Mouse (Mus musculus): Measurements from ENCODE around the gene Cd4. TPM values are rescaled to one million over a fixed set of nuclear protein-coding genes. Genes with fewer than 3 reads are reported as not detected.
A peak's percentile ranks its signal among the peaks of the same experiment; 100 is the strongest.

Cd4 gene
- under 1 TPM; 0.72 to 0.76 TPM for total RNA-seq (2021)

GRCm38 (mm10) chr6:124887986-124888385, at the start of gene Cd4:
Gene Cd4 (minus strand): TSS chr6:124888221.
- intact Hi-C loops (cut with DNase I), result no loop called here
- no peak for DNase-seq

GRCm38 (mm10) chr6:124937493-124937892, 49.5 kb upstream of the Cd4 start:
- no peak for DNase-seq
- intact Hi-C loops (cut with DNase I), result no loop called here

DNA sequence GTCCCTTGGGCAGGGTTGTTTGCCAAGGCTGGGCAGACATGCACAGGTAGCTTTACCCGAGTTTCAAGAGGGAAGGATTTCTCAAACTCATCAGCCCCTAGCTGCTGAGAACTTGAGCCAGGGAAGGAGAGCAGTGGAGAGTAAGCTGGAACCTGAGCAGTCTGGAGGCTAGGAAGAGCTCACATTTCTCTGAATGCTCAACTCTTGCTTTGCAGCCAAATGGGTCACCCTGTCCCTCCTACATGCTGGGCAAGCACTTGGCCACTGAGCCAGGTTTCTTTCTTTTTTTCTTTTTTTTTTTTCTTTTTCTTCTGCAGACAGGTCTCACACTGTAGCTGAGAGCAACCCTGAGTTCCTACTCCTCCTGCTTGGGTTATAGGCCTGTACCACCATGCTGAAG, 48.7 kb upstream of the Cd4 start:
- no peak for DNase-seq
- intact Hi-C loops (cut with DNase I), result no loop called here

- no peak for DNase-seq
- intact Hi-C loops (cut with DNase I), result no loop called here
Observed at GRCm38 (mm10) chr6:124934670-124935069, 46.6 kb upstream of the Cd4 start.

GRCm38 (mm10) chr6:124933127-124933526, 45.1 kb upstream of the Cd4 start:
- intact Hi-C loops (cut with DNase I), result loop anchor here (2.0 kb wide), 2 partner anchors 32 to 76 kb away; partner anchors contain the start of genes Cops7a and Zfp384
- no peak for DNase-seq

- intact Hi-C loops (cut with DNase I), result loop anchor here (2.0 kb wide), 2 partner anchors 32 to 76 kb away; partner anchors contain the start of genes Cops7a and Zfp384
Observed at GRCm38 (mm10) chr6:124932314-124932695, 44.3 kb upstream of the Cd4 start.

GRCm38 (mm10) chr6:124931525-124932313, 43.7 kb upstream of the Cd4 start:
- intact Hi-C loops (cut with DNase I), result loop anchor here (2.0 kb wide), 2 partner anchors 33 to 77 kb away; partner anchors contain the start of genes Cops7a and Zfp384
- DNase-seq, result no peak

More at GRCm38 (mm10) chr6:124932314-124932695, 44.3 kb upstream of the Cd4 start:
- DNase-seq, result no peak

DNA sequence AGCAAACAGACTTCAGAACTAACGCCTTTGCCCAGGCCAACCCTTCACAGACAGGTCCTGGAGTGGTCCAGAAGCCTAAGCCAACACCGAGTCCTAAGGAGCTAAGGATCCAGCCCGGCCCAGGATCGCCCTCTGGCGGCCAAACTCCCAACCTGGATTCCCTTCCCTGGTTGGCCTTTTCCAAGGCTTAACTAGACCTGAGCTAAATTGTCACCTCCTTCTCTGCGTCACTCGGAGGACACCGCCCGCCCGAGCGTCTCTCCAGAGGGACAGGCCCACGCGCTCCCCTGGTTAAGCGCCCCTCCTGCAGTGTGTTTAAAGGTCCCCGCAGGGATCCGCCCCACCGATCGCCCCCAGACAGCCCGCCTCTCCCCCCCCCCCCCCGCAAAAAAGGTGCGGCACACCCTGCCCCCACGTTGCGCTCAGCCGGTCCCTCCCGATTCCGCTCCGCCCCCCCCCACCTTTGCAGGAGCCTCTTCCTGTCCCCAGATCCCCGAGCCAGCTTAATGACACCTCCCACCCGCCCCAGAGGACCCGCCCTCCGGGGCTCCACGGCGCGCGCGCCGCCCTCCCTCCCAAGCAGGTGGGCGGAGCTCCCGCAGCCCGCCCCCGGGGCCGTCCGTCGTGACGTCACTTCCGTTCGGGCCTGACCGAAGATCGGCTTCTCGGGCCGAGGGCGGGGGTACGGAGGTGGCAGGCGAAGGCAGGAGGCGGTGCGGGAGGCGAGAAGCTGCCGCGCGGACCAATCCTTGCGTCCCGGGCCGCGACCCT, 42.9 kb upstream of the Cd4 start, which contains the start of gene Mlf2:
Gene Mlf2 (plus strand): TSS at position 633 of the 771 bp plus-strand sequence.
- peak; percentile 99 to 100 for DNase-seq
- intact Hi-C loops (cut with DNase I), result loop anchor here (1.0 kb wide), 3 partner anchors 14 to 72 kb away; no protein-coding TSS in a partner anchor

- intact Hi-C loops (cut with DNase I), result loop anchor here (1.0 kb wide), 3 partner anchors 13 to 71 kb away; no protein-coding TSS in a partner anchor
- no peak for DNase-seq
Observed at GRCm38 (mm10) chr6:124930231-124930630, 42.2 kb upstream of the Cd4 start.

DNA sequence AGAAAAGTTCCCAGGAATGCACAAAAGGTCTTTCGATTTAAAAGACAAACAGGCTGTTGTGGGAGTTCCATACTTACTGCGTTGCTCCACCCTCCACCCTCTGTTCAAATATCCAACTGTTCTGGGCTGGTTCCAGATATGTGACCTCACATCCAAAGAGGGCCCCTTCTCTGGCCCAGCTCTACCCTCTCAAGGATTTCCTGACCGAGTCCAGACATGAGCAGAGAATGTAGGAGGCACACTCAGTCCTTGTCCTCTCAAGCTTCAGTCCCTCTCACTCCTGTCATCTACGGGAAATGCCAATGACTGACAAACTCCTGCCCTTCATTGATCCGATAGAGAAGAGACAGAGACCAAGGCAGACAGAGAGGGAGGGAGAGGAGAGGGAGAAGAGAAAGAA, 37.9 kb upstream of the Cd4 start:
- DNase-seq, result peak in 1 of 2 experiments; percentile 46
- intact Hi-C loops (cut with DNase I), result no loop called here

GRCm38 (mm10) chr6:124925173-124925793, 37.3 kb upstream of the Cd4 start:
- intact Hi-C loops (cut with DNase I), result no loop called here
- no peak for DNase-seq

DNA sequence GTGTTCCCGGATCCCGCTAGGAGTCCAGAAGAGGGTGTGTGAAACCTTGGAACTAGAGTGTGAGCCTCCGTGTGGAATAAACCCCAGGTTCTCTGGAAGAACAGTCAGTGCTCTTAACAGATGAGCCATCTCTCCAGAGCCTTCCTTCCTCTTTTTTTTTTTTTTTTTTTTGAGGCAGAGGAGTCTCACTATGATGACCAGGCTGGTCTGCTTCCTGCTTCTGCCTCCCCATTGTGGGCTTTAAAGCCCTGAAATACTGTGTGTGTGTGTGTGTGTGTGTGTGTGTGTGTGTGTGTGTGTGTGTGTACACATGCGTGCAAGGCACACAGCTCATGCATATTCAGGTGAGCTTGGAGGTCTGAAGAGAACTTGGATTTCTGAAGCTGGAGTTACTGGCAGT, 33.5 kb upstream of the Cd4 start:
- intact Hi-C loops (cut with DNase I), result no loop called here
- DNase-seq, result no peak

DNA sequence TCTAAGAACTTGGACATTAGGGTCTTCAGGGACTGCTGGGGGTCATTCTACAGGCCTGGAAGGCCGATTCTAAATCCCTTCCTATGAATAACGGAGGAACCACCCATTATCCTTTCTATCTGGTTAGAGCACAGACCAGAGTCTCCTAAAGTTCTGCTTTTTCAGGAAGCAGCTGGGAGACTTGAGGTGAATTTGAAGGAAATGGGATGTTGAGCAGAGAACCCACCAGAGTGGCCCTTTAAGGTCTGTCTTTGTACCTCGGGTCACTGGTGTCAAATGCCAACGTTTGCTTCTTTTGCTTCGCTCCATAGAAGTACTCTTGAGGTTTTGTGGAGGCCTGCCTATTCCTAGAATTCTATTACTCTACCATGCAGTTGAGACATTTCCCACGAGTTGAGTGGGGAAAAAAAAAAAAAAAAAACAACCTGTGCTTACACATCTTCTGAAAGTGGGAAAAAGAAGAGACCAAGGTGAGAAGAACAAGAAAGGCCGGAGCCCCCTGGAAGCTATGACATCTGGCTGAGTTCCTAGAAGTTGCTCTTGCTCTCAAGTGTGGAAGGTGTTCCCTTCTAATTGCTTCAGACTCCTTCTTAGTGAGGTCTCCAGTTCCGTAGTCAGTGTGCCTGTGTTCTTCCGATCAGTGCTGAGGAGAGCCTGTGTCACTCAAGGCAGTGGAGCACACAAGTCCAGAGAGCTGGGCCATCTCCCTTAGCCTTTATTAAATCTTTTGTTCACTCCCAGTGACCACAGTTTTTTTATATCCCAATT, 32.5 kb upstream of the Cd4 start:
- intact Hi-C loops (cut with DNase I), result no loop called here
- DNase-seq, result peak in 1 of 2 experiments; percentile 17

DNA sequence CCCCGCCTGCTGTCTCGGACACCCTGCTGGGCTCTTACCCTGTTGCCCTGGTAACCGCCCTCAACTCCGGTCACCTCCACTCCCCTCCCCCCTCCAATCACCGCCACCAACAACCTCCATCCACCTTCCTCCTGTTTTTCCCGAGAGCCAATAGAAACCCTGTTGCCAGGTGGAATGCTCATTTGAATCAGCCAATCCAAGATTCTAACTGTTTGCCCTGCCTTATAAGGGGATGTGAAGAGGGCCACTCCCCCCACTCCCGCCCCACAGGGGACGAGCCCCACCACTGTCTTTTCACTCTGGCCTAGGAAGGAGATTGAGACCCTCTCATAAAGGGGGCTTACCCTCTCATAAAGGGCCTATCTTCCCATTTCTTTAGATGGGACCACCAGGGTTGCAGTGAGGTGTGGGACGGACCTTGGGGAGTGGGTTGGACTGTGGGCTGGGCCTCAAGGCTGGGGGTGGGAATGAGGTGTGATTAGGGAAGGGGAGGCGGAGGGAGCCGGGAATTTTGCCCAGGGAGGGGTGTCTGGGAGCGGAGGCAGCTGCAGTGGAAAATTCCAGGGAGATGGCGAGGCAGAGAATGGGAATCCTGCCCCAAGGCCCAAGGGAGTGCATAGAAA, 31.8 kb upstream of the Cd4 start, which contains the start of gene Ptms:
Gene Ptms (minus strand): TSS at position 409 of the 623 bp plus-strand sequence.
- peak; percentile 91 to 93 for DNase-seq
- intact Hi-C loops (cut with DNase I), result loop anchor here (10.0 kb wide), 1 partner anchor 435 kb away; no protein-coding TSS in a partner anchor

DNA sequence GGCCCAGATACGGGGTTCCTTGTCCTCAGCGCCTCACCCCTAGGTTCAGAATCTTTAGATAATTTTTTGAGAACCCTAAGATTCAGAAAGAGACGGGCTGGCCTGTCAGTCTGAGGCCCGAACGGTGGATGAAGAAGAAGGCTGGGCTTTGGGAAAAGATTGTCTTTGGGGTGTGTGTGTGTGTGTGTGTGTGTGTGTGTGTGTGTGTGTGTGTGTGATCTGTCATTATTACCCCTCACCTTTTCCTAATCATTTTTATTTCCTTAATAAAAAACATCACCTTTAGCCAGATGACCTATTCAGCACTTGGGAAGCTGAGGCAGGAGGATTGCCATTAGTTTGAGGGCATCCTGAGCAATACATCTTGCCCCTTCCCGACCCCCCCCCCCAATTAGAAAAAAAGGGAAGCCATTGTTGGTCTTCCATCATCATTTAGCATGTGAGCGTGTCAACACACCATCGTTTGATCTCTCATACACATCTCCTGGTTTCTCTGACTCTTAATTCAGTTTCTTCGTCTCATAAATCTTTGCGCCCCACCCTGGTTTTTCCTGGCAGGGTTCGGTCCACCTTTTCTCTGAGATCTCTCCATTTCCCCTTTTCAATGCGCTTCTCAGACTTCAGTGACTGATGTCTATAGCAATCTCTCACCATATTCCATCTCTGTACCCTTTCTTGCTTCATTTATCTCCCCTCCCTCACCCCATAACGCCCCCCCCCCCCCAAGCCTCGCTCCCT, 31.0 kb upstream of the Cd4 start:
- intact Hi-C loops (cut with DNase I), result loop anchor here (10.0 kb wide), 1 partner anchor 436 kb away; no protein-coding TSS in a partner anchor
- no peak for DNase-seq

GRCm38 (mm10) chr6:124918331-124918690, 30.3 kb upstream of the Cd4 start:
- intact Hi-C loops (cut with DNase I), result loop anchor here (10.0 kb wide), 1 partner anchor 436 kb away; no protein-coding TSS in a partner anchor
- no peak for DNase-seq

GRCm38 (mm10) chr6:124917518-124918330, 29.7 kb upstream of the Cd4 start:
- intact Hi-C loops (cut with DNase I), result loop anchor here (1.0 to 10.0 kb wide), 3 partner anchors 13 to 437 kb away; no protein-coding TSS in a partner anchor
- DNase-seq, result peak; percentile 89 to 93

Data from heart, postnatal 36 days (tissue).